Mouse (Mus musculus) ES-Bruce4 (cell line): Measurements from ENCODE around the gene March6. TPM values are rescaled to one million over a fixed set of nuclear protein-coding genes. Genes with fewer than 3 reads are reported as not detected.
A peak's percentile ranks its signal among the peaks of the same experiment; 100 is the strongest.

Experiments
- H3K27ac ChIP-seq: 2 replicates; pipeline ENCODE4 v1.5.1; 2012; ENCODE audit warnings: low read length, inconsistent platforms; ENCODE audit not compliant: insufficient read depth
- H3K27me3 ChIP-seq: 2 replicates; pipeline ENCODE4 v1.6.1; 2012; ENCODE audit warnings: mild to moderate bottlenecking, low read length, inconsistent platforms; ENCODE audit not compliant: control insufficient read depth, poor library complexity, insufficient read depth, severe bottlenecking
- H3K36me3 ChIP-seq: 2 replicates; pipeline ENCODE4 v1.6.1; 2012; ENCODE audit warnings: inconsistent platforms, mild to moderate bottlenecking, low read length, moderate library complexity; ENCODE audit not compliant: control insufficient read depth, poor library complexity, insufficient read depth, severe bottlenecking
- H3K4me1 ChIP-seq: one replicate; pipeline ENCODE4 v1.8.1; 2011; ENCODE audit warnings: low read length; ENCODE audit not compliant: control insufficient read depth, insufficient read depth
- H3K4me3 ChIP-seq: 2 replicates; pipeline ENCODE4 v1.5.1; 2011; ENCODE audit warnings: low read depth, mild to moderate bottlenecking, low read length
- H3K9ac ChIP-seq: 2 replicates; pipeline ENCODE4 v1.6.1; 2012; ENCODE audit warnings: low read depth, mild to moderate bottlenecking, inconsistent platforms; ENCODE audit not compliant: poor library complexity, severe bottlenecking
- H3K9me3 ChIP-seq: replicated peaks from 2 replicates; pipeline ENCODE4 v1.6.1; 2012; ENCODE audit warnings: mild to moderate bottlenecking, low read length, inconsistent platforms; ENCODE audit not compliant: control insufficient read depth, poor library complexity, insufficient read depth, severe bottlenecking
- CTCF ChIP-seq: IDR thresholded peaks from one replicate; pipeline ENCODE4 v1.8.1; 2011; ENCODE audit warnings: low read depth, low read length
- EP300 ChIP-seq: IDR thresholded peaks from 2 replicates; pipeline ENCODE4 v1.6.1; 2011; ENCODE audit warnings: low read depth, low read length; ENCODE audit not compliant: insufficient read depth
- POLR2A ChIP-seq: IDR thresholded peaks from one replicate; pipeline ENCODE4 v1.8.1; 2011; ENCODE audit warnings: low read length; ENCODE audit not compliant: insufficient read depth
- polyA plus RNA-seq: library from polyadenylated mRNA; stranded (reverse); fragments of >200 nt; gene quantifications from 2 replicates; pipeline ENCODE4 v1.2.4, GENCODE M21; 2011; ENCODE audit warnings: low read depth; ENCODE audit not compliant: missing spikeins, insufficient read depth, insufficient read length

March6 gene
- polyA plus RNA-seq, 1 experiment = 54.0 TPM

- TF ChIP-seq EP300 (no peak), POLR2A (no peak), CTCF (no peak)
- Histone ChIP-seq H3K36me3 (peaks cover 13% of the 10 kb centered on the region), H3K4me1 (no peaks in the 10 kb centered on the region), H3K4me3 (no peak overlapping the region), H3K9me3 (no peaks in the 10 kb centered on the region), H3K27me3 (no peaks in the 10 kb centered on the region), H3K9ac (no peak overlapping the region), H3K27ac (no peak overlapping the region)
These were observed 72.8 kb downstream of the March6 start for GRCm38 (mm10) chr15:31458081-31458480.

- H3K4me3 ChIP-seq = no peak overlapping the region
- no peak overlapping the region for H3K27ac ChIP-seq
- no peak overlapping the region for H3K9ac ChIP-seq
- TF ChIP-seq EP300 (no peak), POLR2A (no peak), CTCF (no peak)
- peaks cover 6% of the 10 kb centered on the region for H3K36me3 ChIP-seq
- no peaks in the 10 kb centered on the region for H3K9me3 ChIP-seq
- no peaks in the 10 kb centered on the region for H3K27me3 ChIP-seq
- no peaks in the 10 kb centered on the region for H3K4me1 ChIP-seq
These were observed 74.5 kb downstream of the March6 start for GRCm38 (mm10) chr15:31456381-31456780.

- Histone ChIP-seq H3K27me3 (no peaks in the 10 kb centered on the region), H3K9me3 (no peaks in the 10 kb centered on the region), H3K36me3 (peaks cover 4% of the 10 kb centered on the region; the same call in 1 of the 2 replicates), H3K9ac (no peak overlapping the region), H3K4me3 (no peak overlapping the region), H3K27ac (no peak overlapping the region), H3K4me1 (no peaks in the 10 kb centered on the region)
- TF ChIP-seq CTCF (no peak), EP300 (no peak), POLR2A (no peak)
These were observed 76.0 kb downstream of the March6 start for GRCm38 (mm10) chr15:31454861-31455295.

GRCm38 (mm10) chr15:31454096-31454860 is 76.6 kb downstream of the March6 start:
- Histone ChIP-seq H3K9me3 (no peaks in the 10 kb centered on the region), H3K4me1 (no peaks in the 10 kb centered on the region), H3K27ac (no peak overlapping the region), H3K4me3 (no peak overlapping the region), H3K36me3 (peaks cover 4% of the 10 kb centered on the region; the same call in 1 of the 2 replicates), H3K9ac (no peak overlapping the region), H3K27me3 (no peaks in the 10 kb centered on the region)
- TF ChIP-seq CTCF (no peak), EP300 (no peak), POLR2A (no peak)

- peaks cover 4% of the 10 kb centered on the region; the same call in 1 of the 2 replicates for H3K36me3 ChIP-seq
- H3K27me3 ChIP-seq = no peaks in the 10 kb centered on the region
- H3K4me1 ChIP-seq = no peaks in the 10 kb centered on the region
- H3K9me3 ChIP-seq = no peaks in the 10 kb centered on the region
- peak within 1 kb of the TSS; percentile 49 for H3K9ac ChIP-seq
- no peak for TF ChIP-seq CTCF
- TF ChIP-seq POLR2A = peak; percentile 8
- TF ChIP-seq EP300 = peak; percentile 67; the same call in 1 of the 2 replicates
- H3K4me3 ChIP-seq = peak within 1 kb of the TSS; percentile 92
- H3K27ac ChIP-seq = no peak within 1 kb of the TSS
These were observed 77.5 kb downstream of the March6 start, which contains the start of gene Ropn1l for GRCm38 (mm10) chr15:31453098-31453916. TSS of gene Ropn1l (minus strand) at chr15:31453737.
